Mouse (Mus musculus) hindbrain, embryonic 16.5 days (tissue): ENCODE measurements around the gene Cpt1a. TPM values are rescaled to one million over a fixed set of nuclear protein-coding genes. Genes with fewer than 3 reads are reported as not detected.

Experiments
- ATAC-seq: fragments of 200-750 bp; cut with Nextera tagmentation; 2 replicates; pipeline ENCODE4 v1.8.0; 2017; ENCODE audit warnings: moderate TSS enrichment, moderate library complexity
- H3K27ac ChIP-seq: fragments of 300-500 bp; sonication (generic); 2 replicates; pipeline ENCODE4 v1.5.1; 2014; ENCODE audit warnings: low read depth, mild to moderate bottlenecking, control low read depth, low read length, moderate library complexity
- H3K27me3 ChIP-seq: fragments of 300-500 bp; sonication (generic); replicated peaks from 2 replicates; pipeline ENCODE4 v1.6.1; 2014; ENCODE audit warnings: low read length; ENCODE audit not compliant: control insufficient read depth, insufficient read depth
- H3K36me3 ChIP-seq: fragments of 300-500 bp; sonication (generic); 2 replicates; pipeline ENCODE4 v1.6.1; 2014; ENCODE audit warnings: mild to moderate bottlenecking, low read length, moderate library complexity, mixed read lengths; ENCODE audit not compliant: control insufficient read depth, insufficient read depth
- H3K4me1 ChIP-seq: fragments of 300-500 bp; sonication (generic); 2 replicates; pipeline ENCODE4 v1.6.1; 2014; ENCODE audit warnings: low read depth, low read length; ENCODE audit not compliant: control insufficient read depth, insufficient read depth
- H3K4me2 ChIP-seq: fragments of 300-500 bp; sonication (generic); 2 replicates; pipeline ENCODE4 v1.6.1; 2014; ENCODE audit warnings: mild to moderate bottlenecking, low read length, control low read depth, moderate library complexity
- H3K4me3 ChIP-seq: fragments of 300-500 bp; sonication (generic); 2 replicates; pipeline ENCODE4 v1.5.1; 2014; ENCODE audit warnings: mild to moderate bottlenecking, low read length, control low read depth, moderate library complexity
- H3K9ac ChIP-seq: fragments of 300-500 bp; sonication (generic); 2 replicates; pipeline ENCODE4 v1.6.1; 2014; ENCODE audit warnings: low read depth, mild to moderate bottlenecking, control low read depth, low read length, moderate library complexity
- H3K9me3 ChIP-seq: fragments of 300-500 bp; sonication (generic); 2 replicates; pipeline ENCODE4 v1.6.1; 2014; ENCODE audit warnings: mild to moderate bottlenecking, low read length, moderate library complexity; ENCODE audit not compliant: control insufficient read depth
- WGBS: fragments of 180-500 bp; shearing (Covaris S2); extraction: QIAGEN DNeasy Blood & Tissue Kit; methylation state at CpG from one replicate; pipeline ENCODE4 v1.1.7; 2014; 5-methylcytosine and 5-hydroxymethylcytosine counted together
- polyA plus RNA-seq: library from polyadenylated mRNA; unstranded; fragments of >200 nt; fragmentation: Nextera tagmentation; extraction: Ambion mirVana; gene quantifications from 2 replicates; pipeline ENCODE4 v1.2.1, GENCODE M21; 2015

Cpt1a gene
- 17.6 and 22.4 TPM in 2 replicates for polyA plus RNA-seq

DNA sequence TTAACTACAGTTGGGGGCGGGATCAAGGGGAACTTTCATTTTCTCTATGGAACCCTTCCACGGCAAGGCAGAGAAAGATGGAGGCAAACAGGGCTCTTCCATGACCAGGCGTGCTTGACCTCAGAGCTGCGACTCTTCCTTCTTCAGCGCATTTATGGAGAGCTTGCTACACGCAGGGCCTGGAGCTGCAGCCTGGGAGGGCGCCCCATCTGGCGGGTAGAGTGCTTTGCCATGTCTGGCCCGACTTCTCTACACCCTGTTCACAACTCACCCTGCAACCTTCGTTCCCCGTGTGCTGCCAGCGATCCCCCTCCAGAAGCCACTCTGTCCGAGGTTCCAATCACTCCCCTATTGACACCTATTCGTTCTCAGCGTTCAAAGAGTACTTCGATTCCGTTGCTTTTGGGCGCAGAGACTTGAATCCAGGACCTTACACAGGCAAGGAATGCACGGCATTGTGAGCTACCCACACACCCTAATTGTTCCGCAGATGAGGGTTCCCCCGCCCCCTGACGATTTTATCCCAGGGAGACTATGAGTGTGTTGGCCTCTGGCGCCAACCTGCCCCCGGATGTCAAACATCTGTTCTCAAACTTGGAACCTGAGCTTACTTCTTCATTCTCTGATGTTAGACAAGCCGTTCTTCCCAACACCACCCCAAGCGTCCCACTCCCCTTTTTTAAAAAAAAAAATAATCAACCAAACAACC, at the start of gene Cpt1a:
TSS of gene Cpt1a (plus strand) at position 74 of the 709 bp plus-strand sequence.
- 5% methylated on average over 26 of the region's 26 CpGs for WGBS
- Histone ChIP-seq H3K9ac (peak within 1 kb of the TSS; percentile 62), H3K9me3 (no peaks in the 10 kb centered on the region), H3K4me3 (peak within 1 kb of the TSS; percentile 56), H3K36me3 (no peaks in the 10 kb centered on the region), H3K27ac (no peak within 1 kb of the TSS; the same call in 1 of the 2 replicates), H3K4me2 (peak within 1 kb of the TSS; percentile 79), H3K27me3 (peaks cover 8% of the 10 kb centered on the region; the same call in 1 of the 2 replicates), H3K4me1 (peaks cover 24% of the 10 kb centered on the region)
- no peak for ATAC-seq

DNA sequence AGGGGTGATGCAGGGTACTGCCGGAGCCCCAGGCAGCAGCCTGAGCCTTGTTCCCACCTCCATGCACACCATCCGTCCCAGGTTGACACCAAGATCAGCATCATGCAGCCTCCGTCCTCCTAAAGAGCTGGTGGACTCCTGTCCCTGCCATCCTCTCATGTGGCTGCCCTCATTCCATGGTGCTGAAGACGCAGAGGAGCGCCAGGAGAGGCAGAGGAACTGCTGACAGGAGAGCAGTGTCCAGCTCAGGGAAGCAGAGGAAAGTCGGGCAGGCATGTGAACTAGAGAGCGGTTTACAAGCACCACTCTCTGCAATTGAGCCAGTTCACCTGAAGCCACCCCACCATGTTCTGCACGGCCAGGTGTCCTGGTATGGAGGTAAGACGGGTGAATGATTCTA, 48.8 kb upstream of the Cpt1a start:
- Histone ChIP-seq H3K27ac (no peak overlapping the region), H3K27me3 (no peaks in the 10 kb centered on the region), H3K4me3 (no peak overlapping the region), H3K4me2 (no peak overlapping the region), H3K4me1 (no peaks in the 10 kb centered on the region), H3K9ac (no peak overlapping the region), H3K36me3 (peaks cover 54% of the 10 kb centered on the region), H3K9me3 (no peaks in the 10 kb centered on the region)
- ATAC-seq: no peak
- 90% methylated on average over 9 of the region's 9 CpGs for WGBS

DNA sequence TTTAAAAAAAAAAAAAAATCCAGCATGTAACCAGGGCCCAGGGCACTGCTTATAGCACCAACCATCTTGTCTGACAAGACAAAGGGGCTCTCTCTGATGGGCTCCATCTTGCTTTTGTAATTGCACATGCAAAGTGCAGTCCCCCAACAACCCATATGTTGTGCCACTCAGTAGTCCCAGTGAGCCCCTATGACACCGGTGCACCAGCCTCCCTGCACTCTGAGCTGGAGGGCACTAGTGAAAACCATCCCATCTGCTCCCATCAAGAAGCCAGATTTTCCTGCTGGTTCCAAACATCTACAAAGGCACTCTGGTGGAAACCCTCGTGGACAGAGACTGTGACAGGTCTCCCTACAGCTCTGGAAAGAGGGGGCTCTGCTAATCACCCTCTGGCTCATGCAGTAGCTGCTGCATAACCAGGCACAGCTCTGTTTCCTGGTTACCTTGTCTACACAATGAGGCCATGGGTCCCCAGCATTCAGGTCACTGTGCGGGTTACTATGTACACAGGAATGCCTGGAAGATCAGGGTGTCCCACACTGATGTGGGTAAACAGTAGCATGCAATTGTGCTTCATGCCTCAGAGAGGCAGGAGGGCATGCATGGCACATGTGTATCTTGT, 46.3 kb upstream of the Cpt1a start:
- Histone ChIP-seq H3K9me3 (no peaks in the 10 kb centered on the region), H3K27ac (no peak overlapping the region), H3K4me1 (no peaks in the 10 kb centered on the region), H3K27me3 (no peaks in the 10 kb centered on the region), H3K36me3 (peaks cover 56% of the 10 kb centered on the region), H3K9ac (no peak overlapping the region), H3K4me3 (no peak overlapping the region), H3K4me2 (no peak overlapping the region)
- 0 out of 2 replicates have a peak, but pooled peaks have one; percentile 44 for ATAC-seq
- 74% methylated on average over 3 of the region's 3 CpGs for WGBS

DNA sequence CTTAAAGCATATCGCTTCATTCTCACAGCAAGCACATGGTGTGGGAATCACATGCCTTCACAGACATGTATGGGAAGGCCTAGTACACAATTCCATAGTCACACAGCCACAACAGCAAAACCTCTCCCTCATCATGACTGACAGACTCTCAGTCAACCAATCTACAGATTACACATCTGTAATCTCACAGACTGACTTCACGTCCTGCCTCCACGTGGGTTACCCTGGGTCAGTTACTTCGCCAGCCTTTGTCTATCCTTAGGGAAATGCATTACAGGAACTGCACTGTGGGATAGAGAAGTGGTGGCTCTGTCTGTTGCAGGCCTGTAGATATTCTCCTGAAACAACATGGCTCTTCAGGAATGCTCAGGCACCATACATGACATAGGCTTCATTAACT, 40.2 kb upstream of the Cpt1a start:
- 77% methylated on average over 4 of the region's 4 CpGs for WGBS
- peaks cover 14% of the 10 kb centered on the region for H3K4me1 ChIP-seq
- H3K9me3 ChIP-seq: no peaks in the 10 kb centered on the region
- H3K9ac ChIP-seq: peak overlapping the region; percentile 87
- no peak overlapping the region for H3K27ac ChIP-seq
- no peaks in the 10 kb centered on the region for H3K27me3 ChIP-seq
- ATAC-seq: no peak
- peak overlapping the region; percentile 71 for H3K4me3 ChIP-seq
- H3K36me3 ChIP-seq: peaks cover 17% of the 10 kb centered on the region
- peak overlapping the region; percentile 82 for H3K4me2 ChIP-seq

DNA sequence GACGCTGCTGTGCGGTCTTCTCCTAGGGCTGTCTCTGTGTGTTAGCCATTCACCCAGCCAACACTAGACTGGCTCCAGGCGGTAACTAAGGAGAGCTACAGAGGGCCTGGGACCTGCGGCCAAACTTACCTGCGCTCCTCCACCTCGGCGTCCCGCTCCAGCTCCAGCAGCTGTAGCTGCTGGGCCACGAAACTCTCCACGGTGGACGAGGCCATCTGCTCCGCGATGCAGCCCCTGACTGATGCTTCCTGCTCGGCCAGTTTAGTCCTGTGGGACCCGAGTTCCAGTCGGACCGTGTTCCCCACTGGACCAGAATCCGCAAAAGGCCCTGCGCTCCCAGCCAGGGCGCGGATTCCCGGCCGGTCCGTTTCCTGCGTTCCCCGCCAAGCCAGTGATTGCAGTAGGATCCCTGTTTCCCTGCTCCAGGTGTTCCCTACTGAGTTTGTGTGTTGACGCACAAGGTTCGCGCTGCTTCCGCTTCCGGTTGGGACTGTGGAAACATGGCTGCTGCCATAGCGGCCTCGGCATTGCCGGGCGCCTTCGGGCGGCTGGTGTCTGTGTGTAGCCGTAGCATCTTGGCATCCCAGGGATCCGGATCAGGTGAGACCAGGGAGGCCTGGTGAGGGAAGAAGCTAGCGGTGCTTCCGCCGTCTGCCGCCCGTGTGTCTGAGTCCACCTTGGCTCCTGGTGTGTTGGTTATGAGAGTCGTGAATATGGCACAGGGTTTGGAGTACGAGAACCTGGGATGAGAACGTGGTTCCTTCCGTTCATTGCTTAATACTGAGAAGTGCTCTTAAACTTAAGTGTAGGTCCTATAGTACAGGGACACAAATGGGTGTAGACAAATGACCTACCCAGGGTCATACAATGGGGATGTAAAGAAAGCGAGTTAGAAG, 39.3 kb upstream of the Cpt1a start, which contains the start of the genes Mrpl21 and Ighmbp2:
TSS of gene Mrpl21 (plus strand) at position 330 of the 896 bp plus-strand sequence.
TSS of gene Ighmbp2 (minus strand) at position 446 of the 896 bp plus-strand sequence.
- Histone ChIP-seq H3K27ac (peak within 1 kb of the TSS; percentile 76), H3K36me3 (peaks cover 17% of the 10 kb centered on the region), H3K4me1 (peaks cover 14% of the 10 kb centered on the region), H3K4me3 (peak within 1 kb of the TSS; percentile 71), H3K9ac (peak within 1 kb of the TSS; percentile 87), H3K27me3 (no peaks in the 10 kb centered on the region), H3K4me2 (peak within 1 kb of the TSS; percentile 82), H3K9me3 (no peaks in the 10 kb centered on the region)
- under 1% methylated on average over 49 of the region's 49 CpGs for WGBS
- ATAC-seq: peak; percentile 96

DNA sequence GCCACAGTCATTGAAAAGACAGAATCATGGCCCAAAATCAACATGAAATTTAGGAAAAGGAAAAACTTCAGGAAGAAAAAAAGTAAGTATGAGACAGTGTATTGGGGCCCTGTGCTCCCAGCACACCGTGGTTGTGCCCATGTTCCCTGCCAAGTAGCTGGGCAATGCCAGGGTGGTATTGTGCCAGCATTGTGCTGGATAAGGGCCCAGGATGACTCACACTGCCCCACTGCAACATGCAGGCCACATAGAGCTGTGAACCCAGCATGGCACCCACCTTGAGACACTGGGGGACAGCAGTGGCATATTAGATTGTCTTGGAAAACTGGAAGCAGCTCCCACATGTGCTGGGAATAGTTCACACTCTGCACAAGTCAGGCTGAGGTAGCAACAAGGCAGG, 33.1 kb upstream of the Cpt1a start:
- WGBS: 82% methylated on average over 1 of the region's 1 CpGs
- Histone ChIP-seq H3K36me3 (peaks cover 34% of the 10 kb centered on the region), H3K27ac (no peak overlapping the region)

DNA sequence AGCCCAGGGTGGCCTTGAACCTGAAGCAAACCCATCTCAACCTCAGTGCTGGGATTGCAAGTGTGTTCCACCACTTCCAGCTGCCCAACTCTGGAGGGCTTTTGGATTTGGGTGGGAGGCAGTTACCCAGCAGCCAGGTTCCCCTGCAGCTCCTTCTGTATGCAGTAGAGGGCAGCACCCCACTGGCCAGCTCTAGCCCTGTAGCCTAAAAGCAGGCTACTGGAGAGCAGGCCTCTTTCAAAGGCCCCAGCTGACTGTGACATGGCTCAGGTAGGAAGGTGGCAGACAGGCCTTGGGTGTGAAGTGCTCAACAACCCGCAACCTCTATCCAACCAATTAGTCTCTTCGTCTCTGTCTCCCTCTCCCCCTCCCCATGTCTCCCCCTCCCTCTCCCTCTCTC, 30.1 kb upstream of the Cpt1a start:
- Histone ChIP-seq H3K4me3 (no peak overlapping the region), H3K9me3 (no peaks in the 10 kb centered on the region), H3K4me2 (no peak overlapping the region), H3K9ac (no peak overlapping the region), H3K36me3 (peaks cover 27% of the 10 kb centered on the region), H3K27me3 (no peaks in the 10 kb centered on the region), H3K27ac (no peak overlapping the region), H3K4me1 (no peaks in the 10 kb centered on the region)
- ATAC-seq: peak; percentile 73
- WGBS: 70% methylated on average over 2 of the region's 2 CpGs

More for the DNA sequence above, 33.1 kb upstream of the Cpt1a start:
- Histone ChIP-seq H3K27me3 (no peaks in the 10 kb centered on the region), H3K9me3 (no peaks in the 10 kb centered on the region), H3K4me3 (no peak overlapping the region), H3K4me1 (no peaks in the 10 kb centered on the region), H3K9ac (no peak overlapping the region), H3K4me2 (no peak overlapping the region)
- no peak for ATAC-seq

DNA sequence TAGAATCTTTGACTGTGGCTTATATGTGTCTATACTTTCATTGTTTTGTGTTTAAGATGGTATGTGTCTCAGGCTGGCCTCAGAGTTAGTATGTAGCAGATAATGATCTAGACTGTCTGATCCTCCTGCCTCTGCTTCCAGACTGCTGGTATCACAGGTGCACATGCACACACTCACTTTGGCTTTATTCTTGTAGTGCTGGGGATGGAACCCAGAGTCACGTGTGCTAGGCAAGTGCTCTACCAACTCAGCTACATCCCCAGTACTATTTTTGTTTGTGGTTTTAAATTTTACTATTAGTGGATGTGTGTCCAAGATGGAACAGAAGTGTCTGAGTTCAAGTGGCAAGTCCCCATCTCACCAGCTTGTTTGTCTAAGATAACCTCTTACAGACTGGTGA, 29.1 kb upstream of the Cpt1a start:
- no peak overlapping the region for H3K4me2 ChIP-seq
- no peak for ATAC-seq
- 96% methylated on average over 1 of the region's 1 CpGs for WGBS

More for the DNA sequence above, 29.1 kb upstream of the Cpt1a start:
- H3K36me3 ChIP-seq: peaks cover 27% of the 10 kb centered on the region
- no peaks in the 10 kb centered on the region for H3K4me1 ChIP-seq
- no peak overlapping the region for H3K27ac ChIP-seq
- no peak overlapping the region for H3K9ac ChIP-seq
- no peak overlapping the region for H3K4me3 ChIP-seq
- H3K27me3 ChIP-seq: no peaks in the 10 kb centered on the region
- no peaks in the 10 kb centered on the region for H3K9me3 ChIP-seq
